Mouse (Mus musculus) brain, adult 2 months (tissue): ENCODE data around the gene Ebf1.

ENCODE experiments used
- DNase-seq: peaks from one replicate; pipeline ENCODE4 v3.0.0; 2011; ENCODE audit warnings: low read depth, low spot score

Ebf1 gene

GRCm38 (mm10) chr11:44738046-44738445 is 120.9 kb downstream of the Ebf1 start:
- no peak for DNase-seq

GRCm38 (mm10) chr11:44738820-44739219 is 121.7 kb downstream of the Ebf1 start:
- DNase-seq: peak; percentile 32

- no peak for DNase-seq
Observed at GRCm38 (mm10) chr11:44740278-44741041, 123.3 kb downstream of the Ebf1 start.

DNA sequence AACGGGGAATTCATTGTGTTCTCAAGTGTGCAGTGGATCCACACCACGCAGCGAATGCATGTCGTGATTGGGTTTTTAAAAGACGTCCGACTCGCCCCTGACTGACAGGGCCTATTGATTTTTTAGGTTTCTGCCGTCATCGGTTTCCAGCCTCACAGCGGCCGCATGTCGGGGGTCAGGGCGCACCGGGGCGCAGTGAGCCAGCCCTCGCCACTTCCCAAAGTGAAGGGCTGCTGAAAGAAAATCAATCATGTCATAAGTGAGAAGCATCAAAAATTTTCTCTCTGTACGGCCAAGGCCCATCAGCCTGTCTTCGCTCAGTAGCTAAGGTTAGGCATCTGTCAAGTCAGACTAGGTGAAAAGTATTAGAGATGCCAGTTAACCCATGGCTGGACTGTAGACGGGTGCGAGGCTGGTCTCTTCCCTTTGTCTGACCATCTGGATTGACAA is 124.0 kb downstream of the Ebf1 start:
- no peak for DNase-seq

DNA sequence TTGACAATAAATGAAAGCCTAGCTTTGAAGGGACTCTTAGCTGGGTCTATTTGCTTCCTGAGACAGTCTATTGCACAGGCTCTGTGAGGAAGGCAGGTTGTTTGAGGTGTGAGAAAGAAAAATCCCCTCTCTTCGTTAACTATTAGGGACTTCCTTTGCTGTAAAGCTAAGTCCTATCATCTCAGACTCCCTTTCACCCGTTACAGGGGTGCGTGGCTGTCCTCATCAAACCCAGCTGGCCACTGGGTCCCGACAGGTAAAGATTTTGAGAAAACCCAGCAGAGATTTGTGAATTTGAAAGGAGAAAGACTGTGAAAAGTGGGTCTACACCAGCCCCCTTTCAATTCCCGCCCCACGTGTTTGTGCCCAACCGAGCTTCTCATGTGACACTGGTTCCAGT is 127.3 kb downstream of the Ebf1 start:
- no peak for DNase-seq

DNA sequence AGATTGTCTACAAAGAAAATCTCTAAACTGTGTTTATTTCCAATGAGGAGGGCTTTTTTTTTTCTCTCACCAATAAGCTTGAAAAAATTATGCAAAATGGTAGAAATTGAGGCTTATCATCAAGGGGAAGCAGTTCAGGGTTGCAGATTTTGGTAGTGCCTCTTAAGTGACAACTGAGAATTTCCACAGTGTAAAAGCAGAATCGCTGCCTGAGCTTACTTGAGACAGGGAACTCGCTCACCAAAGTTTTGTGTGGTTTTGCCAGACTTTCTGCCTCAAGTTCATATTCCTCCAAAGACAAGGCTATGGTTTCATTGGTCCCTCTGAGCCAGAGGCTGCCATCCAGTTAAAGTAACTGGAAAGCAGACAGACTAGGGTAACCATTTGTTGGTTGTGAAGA is 128.8 kb downstream of the Ebf1 start:
- no peak for DNase-seq

GRCm38 (mm10) chr11:44746731-44747130 is 129.6 kb downstream of the Ebf1 start:
- DNase-seq: no peak

- DNase-seq: no peak
Observed at GRCm38 (mm10) chr11:44749309-44749708, 132.2 kb downstream of the Ebf1 start.

- no peak for DNase-seq
Observed at GRCm38 (mm10) chr11:44754336-44754735, 137.2 kb downstream of the Ebf1 start.

DNA sequence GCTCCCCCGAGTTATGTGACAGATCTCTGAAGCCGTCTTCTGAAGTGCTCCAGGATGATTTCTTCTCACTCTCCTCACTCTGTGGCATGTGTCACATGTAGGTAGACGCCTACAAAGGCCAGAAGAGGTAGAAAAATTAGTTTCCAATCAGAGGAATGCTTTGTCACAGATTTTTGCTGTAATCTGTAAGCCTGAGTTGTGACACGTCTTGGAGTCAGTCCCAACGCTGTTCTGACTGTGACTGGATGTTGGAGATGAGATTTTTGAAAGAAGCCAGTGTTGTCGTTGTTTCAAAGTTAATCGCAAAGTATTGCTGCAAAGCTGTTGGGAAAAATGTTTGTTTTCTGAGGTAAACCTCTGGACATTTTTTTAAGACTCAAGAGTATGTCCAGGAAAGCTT is 139.2 kb downstream of the Ebf1 start:
- no peak for DNase-seq

- DNase-seq: no peak
Observed at GRCm38 (mm10) chr11:44758857-44759256, 141.7 kb downstream of the Ebf1 start.

DNA sequence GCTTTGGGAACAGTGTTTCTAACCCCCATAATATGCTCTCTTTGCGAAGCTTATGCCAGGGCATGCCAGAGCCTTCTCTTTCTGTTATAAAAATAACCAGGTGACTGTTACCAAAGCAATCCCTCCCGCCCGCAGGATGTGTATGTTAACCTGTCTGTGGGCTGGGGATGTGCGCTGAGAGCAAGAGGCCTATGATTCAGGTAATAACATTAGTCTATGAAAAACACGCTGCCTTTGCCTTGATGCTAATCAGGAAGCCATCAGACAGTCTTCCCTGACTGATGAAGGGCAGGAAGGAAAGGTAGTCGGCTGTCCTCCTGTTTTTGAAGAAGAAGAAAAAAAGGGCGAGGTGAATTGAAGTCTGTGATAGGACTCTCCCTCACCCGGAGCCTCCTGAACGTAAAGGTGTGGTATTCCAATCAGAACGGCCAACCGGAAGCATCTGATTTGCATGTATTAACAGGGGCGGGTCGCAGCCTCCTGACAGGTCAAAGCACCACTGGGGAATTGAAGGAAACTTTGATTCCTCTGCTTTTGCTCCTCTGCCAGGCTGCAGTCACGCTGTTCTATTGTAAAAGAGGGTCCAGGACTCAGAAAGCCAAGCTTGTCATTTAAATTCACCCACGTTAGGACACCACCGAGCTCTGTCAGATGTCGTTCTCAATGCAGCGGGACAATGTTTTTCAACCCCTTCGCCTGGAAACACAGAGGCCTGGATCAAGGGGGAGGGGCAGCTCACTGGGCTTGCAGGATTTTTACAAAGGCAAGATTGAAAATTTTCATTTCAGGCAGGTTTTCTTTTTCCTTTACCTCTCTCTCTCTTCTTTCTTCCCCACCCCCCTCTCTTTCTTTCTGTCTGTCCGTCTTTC is 144.2 kb downstream of the Ebf1 start:
- no peak for DNase-seq

GRCm38 (mm10) chr11:44763992-44764835 is 147.1 kb downstream of the Ebf1 start:
- no peak for DNase-seq

DNA sequence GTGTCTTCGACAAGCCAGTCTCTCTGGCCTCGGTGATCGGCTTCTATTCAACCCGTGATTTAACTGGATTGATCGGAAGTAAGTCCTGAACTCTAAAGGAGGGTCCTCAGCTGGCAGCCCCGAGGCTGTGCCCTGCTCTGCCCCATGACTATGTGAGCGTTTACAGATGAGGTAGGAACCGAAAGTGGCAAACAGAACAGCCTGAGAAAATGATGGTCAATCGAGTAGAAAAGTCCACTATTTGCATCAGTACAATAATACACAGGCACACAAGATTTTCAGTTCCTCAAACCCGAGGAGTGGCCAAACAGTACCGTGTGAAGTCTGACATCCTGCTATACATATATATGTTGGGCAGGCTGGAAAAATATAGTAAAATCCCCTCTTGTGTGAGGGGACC is 147.9 kb downstream of the Ebf1 start:
- DNase-seq: no peak

GRCm38 (mm10) chr11:44766246-44766645 is 149.1 kb downstream of the Ebf1 start:
- no peak for DNase-seq

GRCm38 (mm10) chr11:44767322-44767721 is 150.2 kb downstream of the Ebf1 start:
- no peak for DNase-seq

DNA sequence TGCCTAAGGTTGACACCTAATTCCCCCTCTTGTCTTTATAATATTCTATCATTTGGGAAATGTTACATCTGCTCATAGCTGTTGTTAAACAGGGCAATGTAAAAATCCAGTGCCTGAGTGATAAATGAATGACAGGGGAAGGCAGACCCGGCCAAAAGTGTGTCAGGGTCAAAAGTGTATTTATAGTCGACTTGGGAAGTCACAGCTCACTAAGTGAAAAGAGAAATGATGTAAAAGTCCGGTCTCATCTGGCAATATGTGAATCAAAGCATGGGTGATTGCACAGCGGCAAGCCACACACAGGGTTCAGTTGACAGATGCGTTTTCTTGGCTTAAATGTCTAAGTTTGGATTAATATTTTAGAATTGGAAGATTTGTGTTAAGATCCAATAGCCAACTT is 151.2 kb downstream of the Ebf1 start:
- DNase-seq: no peak

- no peak for DNase-seq
Observed at GRCm38 (mm10) chr11:44770989-44771564, 154.0 kb downstream of the Ebf1 start.

- DNase-seq: peak; percentile 9
Observed at GRCm38 (mm10) chr11:44774411-44774810, 157.3 kb downstream of the Ebf1 start.

DNA sequence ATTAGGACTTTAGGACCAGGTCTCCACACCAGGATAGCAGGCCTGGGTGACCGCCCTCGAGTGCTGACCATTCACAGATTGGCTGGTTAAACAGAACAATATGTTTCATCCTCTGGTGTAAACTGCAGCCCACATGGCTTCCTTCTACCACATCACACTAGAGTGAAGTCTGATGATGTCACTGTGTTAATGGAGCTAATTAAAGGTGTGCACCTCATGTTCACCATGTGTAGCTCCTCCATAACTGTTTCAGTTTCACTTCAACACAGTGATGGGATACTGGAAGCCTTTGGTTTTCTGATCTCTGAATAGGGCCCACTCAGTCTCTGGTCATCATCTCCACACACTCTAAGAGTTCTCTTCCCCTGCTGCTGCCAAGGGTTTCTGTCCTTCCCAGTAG is 158.4 kb downstream of the Ebf1 start:
- no peak for DNase-seq

DNA sequence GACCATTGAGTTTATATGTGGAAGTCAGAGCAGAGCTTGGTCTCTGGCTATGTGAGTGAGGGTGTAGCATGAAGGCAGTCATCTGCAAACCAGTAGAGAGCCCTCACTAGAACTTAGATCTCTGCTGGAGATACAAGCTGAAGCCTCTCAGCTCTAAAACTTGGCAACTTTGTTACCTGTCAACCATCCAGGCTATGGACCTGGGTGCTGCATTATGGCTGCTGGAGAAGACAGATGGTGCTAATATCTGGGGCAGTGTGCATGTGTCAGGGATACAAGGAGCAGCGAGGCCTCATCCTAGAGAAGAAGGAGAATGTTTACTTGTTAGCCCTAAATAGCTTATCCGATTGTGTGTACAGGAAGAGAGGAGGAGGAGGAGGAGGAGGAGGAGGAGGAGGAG is 159.4 kb downstream of the Ebf1 start:
- DNase-seq: peak; percentile 69
